Mouse (Mus musculus) E14TG2a.4 (cell line): Measurements from ENCODE around the gene Mettl16.

Experiments
- CTCF ChIP-seq: conservative IDR thresholded peaks from 2 replicates; pipeline ENCODE4 v1.5.1; 2014; ENCODE audit warnings: low read length
- NANOG ChIP-seq: IDR thresholded peaks from 2 replicates; pipeline ENCODE4 v1.6.1; 2014; ENCODE audit warnings: borderline replicate concordance, low read length, mixed read lengths
- POU5F1 ChIP-seq: IDR thresholded peaks from 2 replicates; pipeline ENCODE4 v1.6.1; 2014; ENCODE audit warnings: low read length, borderline replicate concordance

GRCm38 (mm10) chr11:74830256-74831161 lies 59.9 kb downstream of the Mettl16 start, which contains the start of gene Mnt:
- TF ChIP-seq CTCF (no peak), POU5F1 (no peak), NANOG (no peak)
